Mouse (Mus musculus) stomach, embryonic 16.5 days (tissue): ENCODE results near the gene Kremen1. TPM values are rescaled to one million over a fixed set of nuclear protein-coding genes. Genes with fewer than 3 reads are reported as not detected.

Experiments
- ATAC-seq: fragments of 200-750 bp; cut with Nextera tagmentation; 2 replicates; pipeline ENCODE4 v1.8.0; 2017; ENCODE audit warnings: moderate number of reproducible peaks, moderate TSS enrichment; ENCODE audit not compliant: insufficient read depth, low FRiP score
- H3K27ac ChIP-seq: fragments of 300-500 bp; sonication (generic); 2 replicates; pipeline ENCODE4 v1.5.1; 2014; ENCODE audit warnings: low read length
- H3K27me3 ChIP-seq: fragments of 300-500 bp; sonication (generic); 2 replicates; pipeline ENCODE4 v1.6.1; 2014; ENCODE audit warnings: low read length, control low read depth, mixed read lengths; ENCODE audit not compliant: control insufficient read depth, insufficient read depth
- H3K36me3 ChIP-seq: fragments of 300-500 bp; sonication (generic); 2 replicates; pipeline ENCODE4 v1.6.1; 2014; ENCODE audit warnings: low read length; ENCODE audit not compliant: control insufficient read depth, insufficient read depth
- H3K4me1 ChIP-seq: fragments of 300-500 bp; sonication (generic); 2 replicates; pipeline ENCODE4 v1.6.1; 2014; ENCODE audit warnings: low read length, control low read depth, mixed read lengths; ENCODE audit not compliant: control insufficient read depth, insufficient read depth
- H3K4me2 ChIP-seq: fragments of 300-500 bp; sonication (generic); 2 replicates; pipeline ENCODE4 v1.6.1; 2014; ENCODE audit warnings: low read depth, low read length, mixed read lengths
- H3K4me3 ChIP-seq: fragments of 300-500 bp; sonication (generic); replicated peaks from 2 replicates; pipeline ENCODE4 v1.5.1; 2014; ENCODE audit warnings: mild to moderate bottlenecking, low read length
- H3K9ac ChIP-seq: fragments of 300-500 bp; sonication (generic); 2 replicates; pipeline ENCODE4 v1.6.1; 2014; ENCODE audit warnings: low read length
- H3K9me3 ChIP-seq: fragments of 300-500 bp; sonication (generic); replicated peaks from 2 replicates; pipeline ENCODE4 v1.6.1; 2016; ENCODE audit warnings: low read length, control low read depth; ENCODE audit not compliant: control insufficient read depth
- WGBS: fragments of 180-500 bp; shearing (Covaris S2); extraction: QIAGEN DNeasy Blood & Tissue Kit; methylation state at CpG from one replicate; pipeline ENCODE4 v1.1.7; 2014; 5-methylcytosine and 5-hydroxymethylcytosine counted together
- polyA plus RNA-seq: library from polyadenylated mRNA; unstranded; fragments of >200 nt; fragmentation: Nextera tagmentation; extraction: Ambion mirVana; gene quantifications from 2 replicates; pipeline ENCODE4 v1.2.1, GENCODE M21; 2015

The Kremen1 gene
- polyA plus RNA-seq, 1 experiment from 2014 or later = 24.0 TPM

GRCm38 (mm10) chr11:5243208-5243607, 18.1 kb downstream of the Kremen1 start:
- 94% methylated on average over 7 of the region's 7 CpGs for WGBS
- Histone ChIP-seq H3K9me3 (no peaks in the 10 kb centered on the region), H3K4me2 (no peak overlapping the region), H3K36me3 (no peaks in the 10 kb centered on the region; the same call in 1 of the 2 replicates), H3K27ac (no peak overlapping the region), H3K27me3 (no peaks in the 10 kb centered on the region), H3K4me1 (peaks cover 51% of the 10 kb centered on the region), H3K4me3 (no peak overlapping the region), H3K9ac (no peak overlapping the region)
- no peak for ATAC-seq

- Histone ChIP-seq H3K4me3 (no peak overlapping the region), H3K4me1 (peaks cover 51% of the 10 kb centered on the region), H3K27ac (peak overlapping the region; percentile 63), H3K4me2 (no peak overlapping the region), H3K9me3 (no peaks in the 10 kb centered on the region), H3K36me3 (peaks cover 7% of the 10 kb centered on the region; the same call in 1 of the 2 replicates), H3K27me3 (no peaks in the 10 kb centered on the region), H3K9ac (no peak overlapping the region)
- ATAC-seq = no peak
- WGBS = 37% methylated on average over 8 of the region's 8 CpGs
These were observed 19.2 kb downstream of the Kremen1 start for GRCm38 (mm10) chr11:5242158-5242557.

- no peak overlapping the region for H3K4me3 ChIP-seq
- peak overlapping the region; percentile 80 for H3K27ac ChIP-seq
- no peaks in the 10 kb centered on the region for H3K27me3 ChIP-seq
- H3K4me2 ChIP-seq = peak overlapping the region; percentile 11; the same call in 1 of the 2 replicates
- H3K9me3 ChIP-seq = no peaks in the 10 kb centered on the region
- peaks cover 46% of the 10 kb centered on the region for H3K4me1 ChIP-seq
- H3K9ac ChIP-seq = 0 out of 2 replicates have a peak overlapping the region, but pooled peaks have one; percentile 4
- ATAC-seq = peak; percentile 70; the same call in 1 of the 2 replicates
- WGBS = 9% methylated on average over 10 of the region's 10 CpGs
- peaks cover 9% of the 10 kb centered on the region; the same call in 1 of the 2 replicates for H3K36me3 ChIP-seq
These were observed 21.4 kb downstream of the Kremen1 start for GRCm38 (mm10) chr11:5239706-5240690.

- peaks cover 18% of the 10 kb centered on the region for H3K4me1 ChIP-seq
- no peak overlapping the region for H3K4me3 ChIP-seq
- no peak overlapping the region for H3K9ac ChIP-seq
- no peak overlapping the region for H3K4me2 ChIP-seq
- 28% methylated on average over 6 of the region's 6 CpGs for WGBS
- H3K36me3 ChIP-seq = no peaks in the 10 kb centered on the region
- H3K27ac ChIP-seq = no peak overlapping the region
- no peaks in the 10 kb centered on the region for H3K9me3 ChIP-seq
- no peak for ATAC-seq
- no peaks in the 10 kb centered on the region for H3K27me3 ChIP-seq
These were observed 41.4 kb downstream of the Kremen1 start for GRCm38 (mm10) chr11:5219910-5220447.

GRCm38 (mm10) chr11:5219371-5219770, 42.0 kb downstream of the Kremen1 start:
- 84% methylated on average over 4 of the region's 4 CpGs for WGBS

GRCm38 (mm10) chr11:5215401-5216187, 45.8 kb downstream of the Kremen1 start:
- Histone ChIP-seq H3K27me3 (no peaks in the 10 kb centered on the region), H3K36me3 (0 out of 2 replicates have a peak, but pooled peaks cover 5% of the 10 kb centered on the region), H3K9ac (no peak overlapping the region), H3K4me1 (peaks cover 8% of the 10 kb centered on the region; the same call in 1 of the 2 replicates), H3K27ac (no peak overlapping the region), H3K4me2 (no peak overlapping the region), H3K9me3 (no peaks in the 10 kb centered on the region), H3K4me3 (no peak overlapping the region)
- WGBS = 86% methylated on average over 14 of the region's 14 CpGs
- ATAC-seq = no peak

More at GRCm38 (mm10) chr11:5219371-5219770, 42.0 kb downstream of the Kremen1 start:
- ATAC-seq = no peak
- no peaks in the 10 kb centered on the region for H3K36me3 ChIP-seq
- H3K9me3 ChIP-seq = no peaks in the 10 kb centered on the region
- peaks cover 18% of the 10 kb centered on the region for H3K4me1 ChIP-seq
- H3K4me3 ChIP-seq = no peak overlapping the region
- H3K27me3 ChIP-seq = no peaks in the 10 kb centered on the region
- H3K27ac ChIP-seq = no peak overlapping the region
- H3K4me2 ChIP-seq = no peak overlapping the region
- no peak overlapping the region for H3K9ac ChIP-seq

GRCm38 (mm10) chr11:5214483-5215040, 46.8 kb downstream of the Kremen1 start:
- H3K4me2 ChIP-seq = no peak overlapping the region
- H3K9me3 ChIP-seq = no peaks in the 10 kb centered on the region
- peaks cover 10% of the 10 kb centered on the region; the same call in 1 of the 2 replicates for H3K36me3 ChIP-seq
- no peaks in the 10 kb centered on the region for H3K27me3 ChIP-seq
- 70% methylated on average over 6 of the region's 6 CpGs for WGBS
- H3K27ac ChIP-seq = no peak overlapping the region
- no peak overlapping the region for H3K4me3 ChIP-seq
- no peak overlapping the region for H3K9ac ChIP-seq
- ATAC-seq = no peak
- H3K4me1 ChIP-seq = no peaks in the 10 kb centered on the region

- no peak overlapping the region for H3K4me3 ChIP-seq
- ATAC-seq = no peak
- no peak overlapping the region for H3K27ac ChIP-seq
- no peaks in the 10 kb centered on the region for H3K4me1 ChIP-seq
- no peak overlapping the region for H3K4me2 ChIP-seq
- 85% methylated on average over 6 of the region's 6 CpGs for WGBS
- H3K27me3 ChIP-seq = no peaks in the 10 kb centered on the region
- H3K9me3 ChIP-seq = no peaks in the 10 kb centered on the region
- H3K9ac ChIP-seq = no peak overlapping the region
- peaks cover 5% of the 10 kb centered on the region for H3K36me3 ChIP-seq
These were observed 58.3 kb downstream of the Kremen1 start for GRCm38 (mm10) chr11:5203054-5203453.
